Mouse (Mus musculus) C2C12 (cell line): ENCODE measurements around the gene AI837181.

Source experiments
- CEBPB ChIP-seq: IDR thresholded peaks from one replicate; pipeline ENCODE4 v1.6.1; 2011; ENCODE audit warnings: low read depth, mild to moderate bottlenecking, control low read depth, moderate library complexity
- CTCF ChIP-seq: IDR thresholded peaks from one replicate; pipeline ENCODE4 v1.5.1; 2011; ENCODE audit not compliant: control insufficient read depth, insufficient read depth, insufficient read length
- FOSL1 ChIP-seq: IDR thresholded peaks from one replicate; pipeline ENCODE4 v1.8.0; 2011; ENCODE audit warnings: mild to moderate bottlenecking, low read length; ENCODE audit not compliant: poor library complexity, insufficient read depth, severe bottlenecking
- MAX ChIP-seq: IDR thresholded peaks from one replicate; pipeline ENCODE4 v1.6.1; 2011; ENCODE audit warnings: mild to moderate bottlenecking, control low read depth
- MYOD1 ChIP-seq: IDR thresholded peaks from one replicate; pipeline ENCODE4 v1.6.1; 2011; ENCODE audit warnings: low read depth; ENCODE audit not compliant: control insufficient read depth, insufficient read length
- MYOG ChIP-seq: IDR thresholded peaks from one replicate; pipeline ENCODE4 v1.6.1; 2011; ENCODE audit not compliant: control insufficient read depth, insufficient read length; ENCODE audit errors: extremely low read depth
- USF1 ChIP-seq: IDR thresholded peaks from one replicate; pipeline ENCODE4 v1.6.1; 2011; ENCODE audit warnings: low read depth, mild to moderate bottlenecking, control low read depth, moderate library complexity

DNA sequence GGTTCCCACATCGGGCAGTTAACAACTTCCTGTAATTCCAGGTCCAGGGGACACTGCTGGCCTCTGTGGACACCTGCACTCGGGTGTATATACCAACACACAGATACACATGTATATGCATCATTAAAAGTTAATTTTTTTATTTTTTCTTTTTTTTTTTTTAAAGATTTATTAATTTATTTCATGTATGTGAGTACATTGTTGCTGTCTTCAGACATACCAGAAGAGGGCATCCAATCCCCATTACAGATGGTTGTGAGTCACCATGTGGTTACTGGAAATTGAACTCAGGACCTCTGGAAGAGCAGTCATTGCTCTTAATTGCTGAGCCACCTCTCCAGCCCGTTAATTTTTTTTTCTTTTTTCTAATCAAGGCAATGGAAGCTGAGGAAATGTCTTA lies 47.9 kb downstream of the AI837181 start:
- no peak for TF ChIP-seq CTCF
- TF ChIP-seq USF1, result no peak
- no peak for TF ChIP-seq CEBPB
- no peak for TF ChIP-seq MYOD1
- TF ChIP-seq MYOG, result no peak
- TF ChIP-seq MAX, result peak; percentile 37
- TF ChIP-seq FOSL1, result no peak
